Mouse (Mus musculus) CD4-positive naive resting alpha-beta T cell, adult 76 days (primary cell): ENCODE measurements around the gene Mcf2l. TPM values are rescaled to one million over a fixed set of nuclear protein-coding genes. Genes with fewer than 3 reads are reported as not detected.

Experiments
- total RNA-seq: library from RNA; stranded (reverse); gene quantifications from one replicate; pipeline ENCODE4 v1.2.4, GENCODE M21; 2023

Gene Mcf2l
- 0.82 TPM for total RNA-seq

DNA sequence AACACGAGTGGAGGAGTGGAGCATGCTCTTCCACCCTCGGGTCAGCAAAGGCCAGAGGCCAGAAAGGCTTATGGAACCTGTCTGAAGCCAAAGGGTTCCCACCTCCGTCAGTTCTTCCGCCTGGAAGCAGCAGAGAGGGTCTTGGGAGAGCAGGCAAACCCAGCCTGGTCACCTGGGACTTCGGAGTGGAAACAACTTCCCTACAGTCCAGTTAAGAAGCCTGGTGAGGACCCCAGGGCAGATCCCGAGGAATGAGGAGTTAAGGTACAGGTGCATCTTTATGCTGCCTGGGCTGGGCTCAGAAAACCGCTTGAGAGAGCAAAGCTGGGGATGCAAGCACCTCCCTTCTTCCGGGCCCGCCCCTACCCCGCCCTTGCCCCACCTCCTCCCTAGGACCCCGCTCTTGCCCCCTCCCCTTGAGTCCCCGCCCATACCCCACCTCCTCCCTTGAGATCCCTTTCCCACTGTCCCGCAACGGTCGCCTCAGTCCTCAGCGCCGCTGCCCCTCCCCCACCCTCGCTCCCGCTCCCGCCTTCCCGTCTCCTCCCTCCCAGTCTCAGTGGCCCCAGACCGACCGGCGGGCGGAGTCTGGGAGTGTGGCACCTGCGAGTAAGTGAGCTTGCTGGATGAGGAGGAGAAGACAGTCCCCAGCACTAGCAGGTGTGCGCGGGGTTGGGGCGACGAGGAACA lies at the start of gene Mcf2l:
Mcf2l (plus strand) TSS at position 450 of the 690 bp plus-strand sequence.

GRCm38 (mm10) chr8:13025487-13026224 lies 152.1 kb downstream of the Mcf2l start, which contains the start of gene F7:
TSS of gene F7 (plus strand) at chr8:13026034.

DNA sequence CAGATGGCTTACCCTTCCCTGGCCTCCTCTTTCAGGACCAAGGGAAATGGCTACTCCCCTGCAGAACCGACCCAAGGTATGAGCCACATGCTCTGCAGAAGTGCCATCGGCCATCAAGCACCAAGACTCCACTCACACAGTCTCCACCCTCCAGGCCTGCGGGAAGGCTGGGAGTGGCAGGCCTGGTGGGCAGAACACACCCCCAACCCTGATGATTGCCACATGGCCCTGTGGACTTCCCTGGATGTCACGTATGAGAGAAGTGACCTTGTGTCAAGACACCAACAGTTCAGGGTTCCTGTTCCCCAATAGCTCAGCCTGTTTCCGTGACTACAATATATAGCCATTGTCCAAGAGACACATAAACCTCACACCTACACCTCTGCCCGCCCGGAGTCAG lies 163.4 kb downstream of the Mcf2l start, which contains the start of gene F10:
F10 (plus strand) TSS at position 294 of the 400 bp plus-strand sequence.

DNA sequence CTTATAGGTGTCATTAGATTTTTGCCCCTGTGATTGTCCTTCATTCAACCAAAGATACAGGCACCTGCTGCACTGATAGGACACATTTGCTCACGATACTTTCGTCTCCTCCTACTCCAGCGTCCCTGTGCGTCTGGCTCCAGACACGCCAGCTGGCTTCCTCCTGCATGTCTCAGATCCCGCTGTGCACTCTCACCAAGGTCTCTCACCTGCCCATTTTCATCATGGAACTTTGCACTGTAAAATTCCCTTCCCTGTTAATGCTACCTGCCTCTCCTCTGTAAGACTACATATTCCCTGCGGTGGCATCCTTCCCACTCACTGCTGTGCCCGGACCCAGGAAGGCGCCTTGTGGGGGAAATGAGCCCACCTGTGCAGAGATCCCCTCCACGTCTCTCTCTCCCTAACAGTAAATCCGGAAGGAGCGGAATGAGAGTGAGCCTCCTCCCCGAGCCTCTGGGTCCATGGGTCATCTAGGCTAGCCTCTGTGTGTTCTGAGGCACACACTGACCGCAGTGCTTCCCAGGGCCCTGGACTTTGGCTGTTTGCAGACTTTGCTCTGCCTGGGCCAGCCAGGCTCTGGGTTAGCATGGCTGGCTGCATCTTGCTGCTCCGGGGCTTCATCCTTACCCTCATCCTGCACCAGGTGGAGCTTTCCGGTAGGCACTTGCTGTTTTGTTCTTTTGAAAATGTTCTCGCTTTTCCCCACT lies 187.0 kb downstream of the Mcf2l start, which contains the start of gene Proz:
Proz (plus strand) TSS at position 474 of the 710 bp plus-strand sequence.

Other genes with a start within 250 kb of the Mcf2l start
- gene Tubgcp3, start 201.6 kb upstream of the Mcf2l start, total RNA-seq = 77.9 TPM
- 57.9 TPM for gene Atp11a, start 116.8 kb upstream of the Mcf2l start, total RNA-seq
- gene F7, start 152.2 kb downstream of the Mcf2l start, total RNA-seq = not detected
- gene F10, start 163.5 kb downstream of the Mcf2l start, total RNA-seq = not detected
- gene Proz, start 187.1 kb downstream of the Mcf2l start, total RNA-seq = not detected
- gene Pcid2, start 231.7 kb downstream of the Mcf2l start, total RNA-seq = 39.7 TPM
- 32.2 TPM for gene Cul4a, start 231.8 kb downstream of the Mcf2l start, total RNA-seq